Mouse (Mus musculus) thymus, postnatal 14 days (tissue): ENCODE measurements at regions not wholly inside any gene's neighbourhood (a gene's known extent, or its start where the extent isn't known, plus 50 kb on each side); places are given as distances from the start of the nearest gene placed in this dataset.

Experiments used
- DNase-seq: peaks from one replicate; pipeline ENCODE4 v3.0.0; 2021

DNA sequence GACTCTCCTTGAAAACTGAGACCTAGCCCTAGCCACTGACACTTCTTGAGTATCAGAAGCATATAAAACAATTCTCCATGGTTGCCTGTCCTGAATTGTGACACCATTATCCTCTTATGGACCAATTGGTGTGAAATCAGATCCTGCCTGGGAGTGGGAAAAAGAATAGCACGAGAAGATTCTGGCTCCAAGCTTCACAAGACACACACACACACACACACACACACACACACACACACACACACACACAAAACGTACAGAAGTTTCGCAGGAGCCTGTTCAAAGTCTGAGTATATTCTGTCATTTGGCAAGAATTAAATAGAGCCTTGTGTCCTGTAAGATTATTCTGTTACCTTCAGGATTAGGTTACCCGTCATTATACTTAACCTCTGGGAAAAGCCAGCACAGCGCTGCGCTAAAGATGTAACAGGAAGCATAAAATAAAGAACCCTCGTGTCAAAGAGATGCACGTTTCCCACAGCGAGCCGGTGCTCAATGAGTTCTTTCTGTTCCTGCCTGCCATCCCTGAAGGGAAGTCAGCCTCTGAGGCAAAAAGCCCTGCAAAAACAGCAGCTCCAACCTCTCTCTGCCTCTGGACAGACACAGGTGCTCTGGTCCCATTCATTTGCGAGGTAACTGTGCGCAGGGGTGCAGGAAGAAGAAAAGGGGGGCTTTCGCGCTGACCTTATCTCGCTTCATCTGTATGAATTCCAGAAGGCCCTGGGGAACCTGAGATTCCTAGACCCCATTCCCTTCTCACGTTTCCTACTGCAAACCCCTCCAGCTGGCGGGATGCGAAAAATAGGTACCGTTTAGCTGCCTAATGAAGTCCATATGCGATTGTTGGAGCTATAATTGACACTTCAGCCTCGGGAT is 178.4 kb upstream of the Elac2 start:
- DNase-seq = peak; percentile 64

GRCm38 (mm10) chr11:64801351-64801750 is 177.5 kb upstream of the Elac2 start:
- peak; percentile 81 for DNase-seq

GRCm38 (mm10) chr11:64805567-64805966 is 173.3 kb upstream of the Elac2 start:
- no peak for DNase-seq

DNA sequence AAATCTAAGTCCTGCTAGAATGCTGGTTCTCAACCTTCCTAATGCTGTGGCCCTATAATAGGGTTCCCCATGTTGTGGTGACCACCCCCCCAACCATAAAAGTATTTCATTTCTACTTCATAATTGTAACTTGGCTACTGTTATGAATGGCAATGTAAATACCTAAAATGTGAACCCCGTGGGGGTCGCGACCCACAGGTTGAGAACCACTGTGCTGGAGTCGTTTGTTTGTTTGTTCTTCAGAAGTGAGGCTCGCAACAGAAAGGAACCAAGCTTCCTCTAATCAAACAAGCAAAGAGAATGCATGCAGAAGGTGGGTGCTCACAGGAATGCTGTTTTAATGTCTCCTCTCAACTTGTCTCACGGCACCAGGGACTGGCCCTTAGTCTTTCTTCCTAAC is 166.4 kb upstream of the Elac2 start:
- no peak for DNase-seq

DNA sequence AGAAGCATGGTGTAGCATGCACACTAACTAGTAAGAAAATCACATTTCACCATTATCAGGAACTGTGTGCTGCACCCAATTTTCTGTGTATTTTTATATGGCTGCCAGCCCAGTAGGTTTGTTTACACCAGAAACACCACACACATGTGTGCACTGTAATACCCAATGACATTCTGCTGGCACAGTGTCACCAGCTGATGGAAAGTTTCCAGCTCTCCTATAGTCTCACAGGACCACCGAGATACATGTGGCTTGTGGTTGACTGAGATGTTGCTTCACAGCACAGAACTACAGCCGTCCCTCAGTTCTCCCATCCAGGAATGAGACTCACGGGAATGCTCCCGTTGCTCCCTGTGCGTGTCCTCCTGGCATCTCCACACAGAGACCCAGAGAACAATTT is 149.4 kb upstream of the Elac2 start:
- no peak for DNase-seq

- DNase-seq = peak; percentile 51
These were observed 146.4 kb upstream of the Elac2 start for GRCm38 (mm10) chr11:64832453-64832852.

DNA sequence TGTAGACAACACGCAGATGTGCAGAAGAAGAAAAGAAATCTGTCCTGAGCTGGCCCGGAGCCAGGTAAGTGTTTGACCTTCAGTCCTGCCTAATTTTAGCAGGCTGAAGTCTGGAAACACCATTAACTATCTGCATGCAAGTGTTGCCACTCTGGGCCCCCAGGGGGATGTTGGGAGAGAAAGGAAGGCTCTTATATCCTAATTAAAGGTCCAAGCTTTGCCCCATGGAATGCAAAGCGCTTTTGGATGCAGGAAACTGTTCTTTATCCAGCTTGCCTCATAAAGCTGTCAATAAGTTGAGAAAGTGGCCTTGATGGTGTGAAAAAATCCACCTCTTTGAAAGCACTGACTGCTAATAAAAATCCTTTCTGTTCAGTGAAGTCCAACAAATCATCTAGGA is 145.1 kb upstream of the Elac2 start:
- no peak for DNase-seq

DNA sequence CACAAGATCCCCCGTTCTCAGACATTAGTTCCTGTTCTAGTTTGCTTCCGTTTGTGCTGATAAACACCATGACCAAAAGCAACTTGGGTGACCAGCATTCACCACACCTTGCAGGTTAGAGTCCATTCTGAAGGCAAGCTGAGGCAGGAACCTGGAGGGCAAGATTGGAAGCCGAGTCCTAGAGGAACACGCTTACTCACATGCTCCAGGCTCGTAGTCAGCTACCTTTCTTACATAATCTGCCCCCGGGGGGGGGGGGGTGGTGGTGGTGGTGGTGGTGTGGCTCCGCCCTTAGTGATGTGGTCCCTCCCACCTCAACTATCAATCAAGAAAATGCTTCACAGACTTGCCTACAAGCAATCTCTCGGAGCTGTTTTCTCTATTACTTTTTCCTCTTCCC is 142.1 kb upstream of the Elac2 start:
- no peak for DNase-seq

GRCm38 (mm10) chr11:64841092-64841491 is 137.7 kb upstream of the Elac2 start:
- no peak for DNase-seq

- DNase-seq = no peak
These were observed 135.9 kb upstream of the Elac2 start for GRCm38 (mm10) chr11:64842775-64843530.

- DNase-seq = no peak
These were observed 132.2 kb upstream of the Elac2 start for GRCm38 (mm10) chr11:64846577-64847147.

GRCm38 (mm10) chr11:64859636-64860035 is 119.2 kb upstream of the Elac2 start:
- DNase-seq = no peak

DNA sequence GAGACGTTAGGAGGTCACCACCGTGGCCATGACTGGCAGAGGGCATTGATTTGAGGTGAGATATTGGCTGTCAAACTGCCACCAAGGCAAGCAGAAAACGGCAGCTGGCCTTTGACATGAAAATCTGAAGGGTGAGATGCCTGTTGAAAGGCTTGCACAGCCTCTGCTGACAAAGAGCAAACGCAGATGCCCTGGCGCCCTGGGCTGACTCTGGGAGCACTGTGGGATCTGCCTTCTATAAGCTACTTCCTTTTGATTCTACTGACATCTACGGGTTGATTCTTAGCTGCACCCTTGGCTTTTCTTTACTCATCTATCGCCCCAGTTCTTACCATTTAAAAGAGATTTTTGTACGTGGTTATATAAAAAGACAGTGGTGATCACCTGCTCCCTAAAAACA is 98.2 kb upstream of the Elac2 start:
- DNase-seq = peak; percentile 66

DNA sequence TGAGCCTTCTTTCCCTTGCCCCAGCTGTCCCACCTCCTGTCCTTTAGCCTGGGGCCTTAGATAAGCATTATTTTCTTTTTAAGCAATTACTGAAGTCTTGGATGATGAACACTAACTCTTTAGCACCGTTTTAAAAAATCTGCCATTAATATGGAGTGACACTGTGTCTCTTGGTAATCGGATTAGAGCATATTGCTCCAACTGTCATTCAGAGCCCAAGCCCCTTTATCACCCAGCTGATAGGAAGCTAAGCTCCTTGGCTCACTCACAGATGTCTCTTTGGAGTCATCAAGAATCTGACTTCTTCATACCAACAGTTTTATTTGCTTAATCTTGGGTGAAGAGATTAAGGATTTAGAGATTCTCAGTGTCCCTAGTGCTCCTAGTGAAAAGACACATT is 94.3 kb upstream of the Elac2 start:
- DNase-seq = no peak

DNA sequence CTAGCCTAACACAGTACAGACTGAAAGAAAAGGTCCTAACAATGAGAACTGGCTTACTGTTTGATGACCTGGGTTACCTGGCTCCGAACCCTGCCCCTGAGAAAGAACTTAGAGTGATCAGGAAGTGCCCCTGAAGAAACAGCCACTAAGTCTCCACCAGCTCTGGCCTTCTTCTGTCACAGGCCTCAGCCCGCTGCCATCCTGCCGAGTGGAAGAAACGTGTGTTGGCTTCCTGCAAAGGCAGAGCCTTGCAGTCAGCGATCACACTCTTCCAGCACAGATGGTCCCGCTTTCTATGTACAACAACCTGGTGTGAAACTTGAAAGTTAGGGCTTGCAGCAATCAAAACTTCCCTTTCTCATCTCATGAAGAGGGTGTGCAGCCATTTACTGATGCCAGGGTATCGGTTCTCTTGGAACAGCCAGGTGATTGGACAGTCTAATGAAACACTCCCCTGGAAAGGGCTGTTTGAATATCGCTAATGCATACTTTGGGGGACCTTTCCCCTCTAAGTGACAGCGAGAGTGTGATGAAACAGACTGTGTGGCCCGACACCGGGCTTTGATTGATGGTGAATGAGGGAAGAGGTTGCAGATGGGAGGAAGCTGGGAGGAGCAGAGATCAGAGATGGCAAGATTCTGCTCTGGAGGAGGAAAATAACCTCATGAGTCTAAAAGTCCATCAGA is 89.4 kb upstream of the Elac2 start:
- no peak for DNase-seq

GRCm38 (mm10) chr11:64890776-64891175 is 88.1 kb upstream of the Elac2 start:
- DNase-seq = peak; percentile 69

DNA sequence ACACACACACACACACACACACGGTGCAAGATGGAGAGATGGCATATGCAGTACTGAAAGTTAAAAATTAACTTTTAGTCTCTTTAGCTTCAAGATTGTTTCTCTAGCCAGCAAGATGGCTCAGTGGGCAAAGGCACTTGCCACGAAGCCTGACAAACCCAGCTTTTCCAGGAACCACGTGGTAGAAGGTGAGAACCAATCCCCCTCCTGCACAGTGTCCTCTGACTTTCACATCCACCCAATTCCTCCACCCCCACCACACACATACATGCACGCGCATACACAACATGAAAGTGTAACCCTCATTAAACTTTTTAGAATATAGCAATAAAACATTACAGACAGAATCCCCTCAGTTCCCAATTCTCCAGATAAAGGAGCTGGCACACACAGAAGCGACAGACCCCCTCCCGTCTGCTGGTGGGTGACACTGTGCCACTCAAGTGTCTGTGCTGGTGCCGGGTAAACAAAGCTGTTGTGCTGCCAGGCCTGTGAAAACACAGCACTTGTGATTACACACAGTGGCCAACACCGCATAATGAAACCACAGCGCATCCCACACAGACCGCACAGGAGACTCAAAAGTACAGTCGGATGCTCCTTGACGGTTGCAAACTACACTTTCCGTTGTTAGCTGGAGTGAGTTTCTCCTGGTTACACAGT is 82.9 kb upstream of the Elac2 start:
- DNase-seq = no peak

DNA sequence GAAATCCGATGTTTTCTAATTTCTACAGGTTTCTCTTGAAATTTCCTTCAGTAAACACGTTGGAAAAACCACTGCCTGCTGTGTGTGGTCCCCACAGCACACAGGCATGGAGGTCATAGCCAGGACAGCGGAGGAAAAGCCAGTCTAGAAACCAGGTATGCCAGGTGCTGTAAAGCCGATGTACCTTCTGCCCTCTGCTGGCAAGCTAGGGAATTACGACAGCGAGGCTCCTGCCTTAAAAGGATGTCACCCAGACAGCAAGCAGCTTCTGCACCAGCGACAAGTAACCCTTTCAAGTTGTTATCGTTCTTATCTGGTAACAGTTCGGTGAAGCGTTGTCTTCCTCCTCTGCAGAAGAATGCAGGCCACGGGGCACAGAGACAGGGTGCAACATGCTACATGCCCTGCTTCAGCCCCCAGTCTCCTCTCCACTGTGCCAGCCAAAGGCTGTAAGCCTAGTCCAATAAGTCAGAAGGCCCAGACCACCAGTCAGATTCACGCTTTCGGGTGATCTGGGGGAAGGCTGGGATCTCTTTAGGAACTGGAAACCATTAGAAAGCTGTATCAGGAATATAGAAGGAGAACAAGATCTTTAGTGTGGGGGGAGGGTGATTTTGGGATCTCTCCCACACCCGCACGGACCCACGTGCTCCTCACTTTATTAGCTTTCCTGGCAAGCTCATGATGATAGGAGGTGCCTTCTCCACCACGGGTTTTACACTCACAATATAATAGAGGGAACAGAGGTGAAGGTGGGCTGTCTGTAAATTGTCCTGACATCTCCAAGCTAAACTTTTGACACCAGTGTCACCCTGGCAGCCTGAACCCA is 79.9 kb upstream of the Elac2 start:
- peak; percentile 87 for DNase-seq

DNA sequence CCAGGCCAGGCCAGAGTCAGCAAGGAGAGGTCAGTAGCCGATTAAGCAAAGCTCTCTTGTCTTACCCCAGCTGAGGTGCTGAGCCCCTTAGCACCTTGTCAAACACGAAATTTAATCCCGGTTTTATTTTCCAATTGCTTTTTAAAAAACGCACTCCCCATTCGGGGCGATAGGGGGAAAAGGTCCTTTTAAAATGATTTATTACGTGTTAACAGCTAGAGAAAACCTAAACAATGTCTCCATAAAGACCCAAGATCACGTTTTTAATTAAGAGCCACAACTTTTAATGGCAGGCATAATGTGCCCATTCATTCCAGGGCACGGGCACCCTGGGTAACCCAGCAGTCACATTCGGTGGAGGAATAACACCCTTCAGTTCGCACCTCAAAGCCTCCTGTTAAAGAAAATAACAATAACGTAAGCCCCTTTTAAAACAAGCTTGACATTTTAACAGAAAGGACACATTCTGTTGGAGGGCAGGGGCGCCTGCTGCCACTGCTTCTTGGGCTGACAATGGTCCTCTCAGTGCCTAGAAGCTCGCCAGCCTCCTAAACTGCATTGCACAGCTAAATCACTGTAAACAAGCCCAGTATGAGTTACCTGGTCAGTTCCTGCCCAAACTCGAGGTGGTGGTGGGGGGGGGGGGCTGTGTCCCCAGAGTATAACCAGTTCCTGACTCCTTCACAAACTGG is 79.1 kb upstream of the Elac2 start:
- no peak for DNase-seq

GRCm38 (mm10) chr11:64916783-64917182 is 62.1 kb upstream of the Elac2 start:
- DNase-seq = no peak

DNA sequence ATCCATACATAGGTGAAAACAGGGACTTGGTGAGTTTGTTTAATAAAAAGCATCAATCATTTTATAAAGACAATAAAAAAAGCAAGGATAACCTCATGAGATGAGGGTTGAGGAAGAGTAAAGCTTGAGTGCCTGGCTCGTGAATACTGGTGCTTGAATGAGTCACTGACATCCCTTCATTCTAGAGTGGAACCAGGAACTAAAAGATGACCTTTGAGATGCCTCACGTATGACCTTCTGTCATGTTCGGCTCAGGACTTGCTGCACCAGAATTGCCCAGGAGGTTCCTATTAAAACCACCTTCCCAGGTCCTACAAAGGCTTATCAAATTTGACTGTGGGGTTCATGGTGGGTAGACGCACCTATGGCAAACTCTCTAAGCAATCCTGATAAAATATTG is 61.5 kb upstream of the Elac2 start:
- no peak for DNase-seq
